Mouse (Mus musculus) heart, embryonic 14.5 days (tissue): ENCODE data around the gene Sult4a1. TPM values are rescaled to one million over a fixed set of nuclear protein-coding genes. Genes with fewer than 3 reads are reported as not detected.

Experiments used
- ATAC-seq: fragments of 200-750 bp; cut with Nextera tagmentation; 2 replicates; pipeline ENCODE4 v1.8.0; 2017; ENCODE audit warnings: low read depth, moderate TSS enrichment; ENCODE audit not compliant: insufficient number of reproducible peaks, insufficient read depth, low FRiP score
- H3K27ac ChIP-seq, 2 experiments: fragments of 200-500 bp in 1 of 2; fragments of 300-500 bp in 1 of 2; sonication (generic) in 1 of 2; replicated peaks in 1 of 2; 2 replicates each; pipeline ENCODE4 v1.5.1; 2012 to 2014; ENCODE audit warnings: low read depth in 2 of 2, low read length in 2 of 2, control low read depth in 1 of 2, mild to moderate bottlenecking in 1 of 2, mixed read lengths in 1 of 2; ENCODE audit not compliant: control insufficient read depth in 1 of 2, insufficient read depth in 1 of 2
- H3K27me3 ChIP-seq: fragments of 300-500 bp; sonication (generic); 2 replicates; pipeline ENCODE4 v1.6.1; 2014; ENCODE audit warnings: mild to moderate bottlenecking, low read length, control low read depth; ENCODE audit not compliant: control insufficient read depth, insufficient read depth
- H3K36me3 ChIP-seq: fragments of 300-500 bp; sonication (generic); 2 replicates; pipeline ENCODE4 v1.6.1; 2014; ENCODE audit warnings: mild to moderate bottlenecking, control low read depth, low read length, mixed read lengths; ENCODE audit not compliant: control insufficient read depth, insufficient read depth
- H3K4me1 ChIP-seq, 2 experiments: fragments of 200-500 bp in 1 of 2; fragments of 300-500 bp in 1 of 2; sonication (generic) in 1 of 2; 2 replicates each; pipeline ENCODE4 v1.6.1; 2012 to 2014; ENCODE audit warnings: low read length in 2 of 2, control low read depth in 1 of 2, mixed read lengths in 1 of 2; ENCODE audit not compliant: control insufficient read depth in 2 of 2, insufficient read depth in 2 of 2
- H3K4me2 ChIP-seq: fragments of 300-500 bp; sonication (generic); 2 replicates; pipeline ENCODE4 v1.6.1; 2014; ENCODE audit warnings: mild to moderate bottlenecking, low read length
- H3K4me3 ChIP-seq, 2 experiments: fragments of 200-500 bp in 1 of 2; fragments of 300-500 bp in 1 of 2; sonication (generic) in 1 of 2; 2 replicates each; pipeline ENCODE4 v1.5.1; 2012 to 2014; ENCODE audit warnings: low read length in 2 of 2, mild to moderate bottlenecking in 2 of 2, control low read depth in 1 of 2, low read depth in 1 of 2, moderate library complexity in 1 of 2; ENCODE audit not compliant: control insufficient read depth in 1 of 2, insufficient read depth in 1 of 2
- H3K9ac ChIP-seq: fragments of 300-500 bp; sonication (generic); 2 replicates; pipeline ENCODE4 v1.6.1; 2014; ENCODE audit warnings: mild to moderate bottlenecking, low read length
- H3K9me3 ChIP-seq: fragments of 300-500 bp; sonication (generic); 2 replicates; pipeline ENCODE4 v1.6.1; 2016; ENCODE audit warnings: low read length, control low read depth; ENCODE audit not compliant: control insufficient read depth
- WGBS: fragments of 180-500 bp; shearing (Covaris S2); extraction: QIAGEN DNeasy Blood & Tissue Kit; methylation state at CpG from one replicate; pipeline ENCODE4 v1.1.7; 2014; 5-methylcytosine and 5-hydroxymethylcytosine counted together
- polyA plus RNA-seq: library from polyadenylated mRNA; unstranded; fragments of >200 nt; fragmentation: Nextera tagmentation; extraction: Ambion mirVana; gene quantifications from 2 replicates; pipeline ENCODE4 v1.2.1, GENCODE M21; 2014

Sult4a1 gene
- polyA plus RNA-seq = 0.18 and 0.23 TPM in 2 replicates

DNA sequence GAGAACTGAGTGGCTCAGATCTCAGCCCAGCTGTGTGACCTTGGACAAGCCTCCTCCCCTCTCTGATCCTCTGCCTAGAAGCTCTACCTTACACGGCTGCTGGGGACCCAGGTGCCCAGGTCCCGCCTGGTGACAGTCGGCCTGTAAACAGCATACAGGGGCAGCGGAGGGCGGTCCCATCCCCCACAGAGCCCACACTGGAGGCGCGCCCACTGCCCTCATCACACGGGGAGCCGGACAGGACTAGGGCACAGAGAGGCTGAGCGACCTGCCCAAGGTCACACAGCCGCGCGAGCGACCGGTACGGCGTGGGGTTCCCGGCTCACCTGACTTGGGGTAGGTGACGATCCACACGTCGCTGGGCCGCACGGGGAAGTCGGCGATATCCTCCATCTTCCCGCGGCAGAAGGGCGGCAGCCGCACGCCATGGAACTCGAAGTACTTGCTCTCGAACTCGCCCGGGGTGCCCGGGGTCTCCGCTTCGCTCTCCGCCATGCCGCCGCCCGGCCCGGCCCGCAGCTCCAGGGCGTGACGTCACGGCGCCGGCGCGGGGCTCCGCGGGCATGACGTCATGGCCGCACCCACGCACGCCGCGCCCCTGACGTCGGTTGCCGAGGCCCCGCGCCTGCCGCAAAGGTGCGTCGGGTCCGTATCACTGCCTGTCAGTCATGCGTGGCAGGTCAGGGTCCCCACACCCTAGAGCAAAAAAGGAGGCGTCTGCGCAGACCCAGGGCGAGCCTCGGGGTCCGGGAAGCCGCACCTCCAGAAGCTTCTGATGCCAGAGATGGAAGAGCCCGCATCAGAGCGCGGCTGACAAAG is at the start of gene Sult4a1:
Sult4a1 (minus strand) TSS at position 650 of the 819 bp plus-strand sequence.
- H3K9ac ChIP-seq = no peak within 1 kb of the TSS
- H3K9me3 ChIP-seq = no peaks in the 10 kb centered on the region
- peaks cover 0 to 6% of the 10 kb centered on the region in 2 experiments; a peak in 2 of 4 replicates for H3K4me1 ChIP-seq
- H3K4me2 ChIP-seq = peak within 1 kb of the TSS; percentile 70
- peak within 1 kb of the TSS; percentile 35 to 40 for H3K4me3 ChIP-seq
- H3K27ac ChIP-seq = no peak within 1 kb of the TSS
- peaks cover 56% of the 10 kb centered on the region for H3K27me3 ChIP-seq
- ATAC-seq = no peak
- 2% methylated on average over 73 of the region's 77 CpGs for WGBS
- no peaks in the 10 kb centered on the region for H3K36me3 ChIP-seq

DNA sequence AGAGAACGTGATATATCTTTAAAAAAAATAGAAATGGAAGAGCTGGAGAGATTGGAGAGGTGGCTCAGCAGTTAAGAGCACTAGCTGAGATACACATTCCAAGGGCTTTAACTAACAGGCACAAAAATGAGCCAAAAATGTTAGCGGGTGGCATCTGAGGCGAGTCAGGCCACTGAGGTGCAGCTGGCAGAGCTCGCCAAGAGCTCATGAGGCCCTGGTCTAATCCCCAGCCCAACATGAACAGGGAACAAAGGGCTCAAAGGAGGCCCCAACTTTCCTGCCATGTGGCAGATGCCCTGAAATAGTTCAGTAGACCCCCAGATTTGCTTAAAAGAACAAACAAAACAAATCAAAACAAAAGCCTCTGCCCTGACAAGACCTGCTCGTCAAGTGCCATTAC is 35.4 kb upstream of the Sult4a1 start:
- no peak for ATAC-seq
- Histone ChIP-seq H3K9ac (no peak overlapping the region), H3K36me3 (no peaks in the 10 kb centered on the region), H3K27me3 (no peaks in the 10 kb centered on the region), H3K4me3 (no peak overlapping the region), H3K4me2 (no peak overlapping the region), H3K4me1 (no peaks in the 10 kb centered on the region; a peak in 1 of 4 replicates), H3K27ac (no peak overlapping the region), H3K9me3 (no peaks in the 10 kb centered on the region)
- WGBS = 58% methylated on average over 5 of the region's 5 CpGs

DNA sequence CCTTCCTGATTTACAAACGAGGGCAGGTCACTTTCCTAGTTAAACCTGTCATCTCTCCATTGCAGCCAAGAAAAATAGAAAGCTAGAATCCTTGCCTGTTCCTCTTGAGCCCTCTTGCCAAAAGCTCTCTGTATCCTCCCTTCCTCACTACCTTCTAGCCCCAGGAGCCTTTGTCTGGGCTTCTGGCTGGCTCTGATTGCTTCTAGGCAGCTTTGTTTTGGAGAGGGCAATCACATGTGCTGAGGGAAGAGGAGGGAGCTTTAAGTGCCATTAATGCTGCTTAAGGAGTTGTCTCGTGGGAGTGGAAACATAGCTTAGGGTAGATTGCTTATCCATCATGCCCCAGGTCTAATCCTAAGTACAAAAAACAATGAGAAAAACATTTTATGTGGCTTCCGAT is 34.6 kb upstream of the Sult4a1 start:
- H3K36me3 ChIP-seq = no peaks in the 10 kb centered on the region
- H3K9ac ChIP-seq = no peak overlapping the region
- no peaks in the 10 kb centered on the region for H3K9me3 ChIP-seq
- no peaks in the 10 kb centered on the region for H3K27me3 ChIP-seq
- H3K4me2 ChIP-seq = no peak overlapping the region
- 60% methylated on average over 3 of the region's 3 CpGs for WGBS
- H3K4me3 ChIP-seq = no peak overlapping the region
- ATAC-seq = no peak
- no peak overlapping the region for H3K27ac ChIP-seq
- no peaks in the 10 kb centered on the region; a peak in 1 of 4 replicates for H3K4me1 ChIP-seq

DNA sequence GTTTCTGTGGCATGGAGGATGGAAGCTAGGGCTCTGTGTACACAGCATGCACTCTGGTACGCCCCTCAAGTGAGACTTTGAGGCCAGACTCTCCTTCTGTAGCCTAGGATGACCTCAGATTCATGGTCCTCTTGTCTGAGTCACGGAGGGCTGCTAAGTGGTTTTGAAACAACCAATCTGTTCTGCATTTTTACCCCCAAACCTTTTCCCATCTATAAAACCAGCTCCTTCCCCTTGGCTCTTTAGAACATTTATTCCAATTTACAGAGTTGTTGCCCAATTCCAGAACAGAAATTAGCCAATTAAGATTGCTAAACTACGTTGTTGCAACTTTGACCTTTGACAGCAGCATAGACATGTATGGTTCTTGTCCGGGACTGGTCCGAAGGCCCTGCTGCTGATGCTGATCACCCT is 34.0 kb upstream of the Sult4a1 start:
- no peaks in the 10 kb centered on the region for H3K9me3 ChIP-seq
- no peaks in the 10 kb centered on the region for H3K36me3 ChIP-seq
- H3K4me2 ChIP-seq = no peak overlapping the region
- no peak overlapping the region for H3K9ac ChIP-seq
- no peaks in the 10 kb centered on the region; a peak in 1 of 4 replicates for H3K4me1 ChIP-seq
- WGBS = 73% methylated on average over 5 of the region's 5 CpGs
- no peak overlapping the region for H3K27ac ChIP-seq
- no peak for ATAC-seq
- no peak overlapping the region for H3K4me3 ChIP-seq
- no peaks in the 10 kb centered on the region for H3K27me3 ChIP-seq

DNA sequence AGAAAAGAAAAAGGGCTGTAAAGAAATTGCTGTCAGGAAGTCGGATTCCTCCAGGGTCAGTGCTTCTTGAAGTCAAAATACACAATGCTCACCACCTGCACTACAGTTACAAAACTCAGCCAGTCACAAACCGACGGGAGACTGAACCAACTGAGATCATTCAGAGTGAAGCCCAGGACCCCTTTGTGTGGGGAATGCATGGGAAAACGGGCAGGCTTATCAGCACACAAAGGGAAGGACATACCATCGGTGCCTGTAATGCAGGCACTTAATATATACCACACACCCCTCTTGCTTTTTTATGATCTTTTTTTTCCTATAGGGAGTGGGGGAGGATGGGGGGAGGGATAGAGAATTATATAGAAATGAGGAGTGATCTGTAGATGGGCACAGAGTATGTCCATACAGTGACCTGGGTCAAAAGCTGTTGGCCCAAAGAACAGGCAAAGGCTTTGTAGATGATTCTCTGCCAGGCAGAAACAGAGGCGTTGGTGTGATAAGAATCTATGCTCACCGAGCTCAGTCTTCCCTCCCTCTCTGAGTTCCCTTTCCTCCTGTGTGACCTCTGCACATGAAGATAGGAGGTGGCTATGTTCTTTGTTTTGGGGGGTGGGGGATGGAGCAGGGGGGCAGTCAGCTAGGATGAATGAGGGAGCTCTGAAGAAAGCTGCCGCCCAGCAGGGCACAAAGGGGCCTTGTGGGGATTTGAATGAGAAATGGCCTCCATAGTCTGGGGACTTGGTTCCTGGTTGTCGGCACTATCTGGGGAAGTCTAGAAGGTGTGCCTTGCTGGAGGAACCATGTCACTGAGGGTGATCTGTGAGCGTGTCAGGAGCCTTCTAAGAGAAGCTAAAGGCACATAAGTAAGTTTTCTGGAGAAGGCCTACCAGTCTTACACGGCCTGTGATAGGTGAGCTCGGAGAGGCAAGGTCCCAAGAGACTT is 31.2 kb upstream of the Sult4a1 start:
- WGBS = 33% methylated on average over 12 of the region's 12 CpGs
- peaks cover 0 to under 1% of the 10 kb centered on the region in 2 experiments; a peak in 2 of 4 replicates for H3K4me1 ChIP-seq
- no peak overlapping the region for H3K27ac ChIP-seq
- H3K9me3 ChIP-seq = no peaks in the 10 kb centered on the region
- no peaks in the 10 kb centered on the region for H3K27me3 ChIP-seq
- no peak overlapping the region for H3K4me2 ChIP-seq
- H3K9ac ChIP-seq = no peak overlapping the region
- no peak overlapping the region for H3K4me3 ChIP-seq
- no peak for ATAC-seq
- H3K36me3 ChIP-seq = no peaks in the 10 kb centered on the region

DNA sequence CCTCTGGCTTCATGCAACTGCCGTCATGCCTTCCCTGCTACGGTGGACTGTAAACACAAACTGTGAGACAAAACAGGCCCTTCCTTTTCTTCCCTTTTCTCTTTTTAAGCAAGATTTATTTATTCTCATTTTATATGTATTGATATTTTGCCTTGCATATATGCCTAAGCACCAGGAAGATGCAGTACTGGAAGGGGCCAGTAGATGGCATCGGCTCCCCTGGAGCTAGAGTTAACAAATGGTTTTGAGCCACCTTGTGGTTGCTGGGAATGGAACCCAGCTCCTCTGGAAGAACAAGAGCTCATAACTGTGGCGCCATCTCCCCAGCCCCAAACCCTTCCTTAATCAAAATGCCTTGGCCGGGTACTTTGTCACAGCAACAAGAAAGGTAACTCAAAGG is 29.9 kb upstream of the Sult4a1 start:
- H3K27ac ChIP-seq = no peak overlapping the region

DNA sequence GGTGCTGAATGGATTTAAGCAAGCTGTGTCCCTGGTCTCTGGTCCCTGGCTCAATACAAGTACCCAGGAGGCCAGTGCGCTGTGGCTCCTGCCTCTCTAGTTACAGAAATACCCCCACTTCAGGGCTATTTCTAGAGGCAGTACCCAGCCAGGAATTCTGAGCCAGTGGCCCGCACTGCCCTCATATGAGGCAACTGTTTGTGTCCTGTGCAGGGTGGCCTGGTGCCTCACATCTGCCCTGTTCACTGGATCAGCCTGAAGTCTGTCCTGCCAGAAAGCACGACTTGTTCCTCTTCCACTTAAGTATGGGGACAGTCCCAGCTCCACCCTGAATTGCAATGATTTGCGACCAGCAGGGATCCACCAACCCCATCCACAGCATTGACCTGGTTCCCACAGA is 27.9 kb upstream of the Sult4a1 start:
- H3K9me3 ChIP-seq = no peaks in the 10 kb centered on the region
- H3K27me3 ChIP-seq = peaks cover 3% of the 10 kb centered on the region; the same call in 1 of the 2 replicates
- ATAC-seq = no peak
- H3K27ac ChIP-seq = no peak overlapping the region
- H3K36me3 ChIP-seq = no peaks in the 10 kb centered on the region
- H3K9ac ChIP-seq = no peak overlapping the region
- H3K4me3 ChIP-seq = no peak overlapping the region
- H3K4me1 ChIP-seq = peaks cover 3 to 5% of the 10 kb centered on the region in 2 experiments; a peak in 3 of 4 replicates
- no peak overlapping the region for H3K4me2 ChIP-seq
- 42% methylated on average over 4 of the region's 4 CpGs for WGBS

More for the DNA sequence above, 29.9 kb upstream of the Sult4a1 start:
- ATAC-seq = no peak
- no peaks in the 10 kb centered on the region for H3K9me3 ChIP-seq
- H3K4me3 ChIP-seq = no peak overlapping the region
- peaks cover 3 to 5% of the 10 kb centered on the region in 2 experiments; a peak in 3 of 4 replicates for H3K4me1 ChIP-seq
- H3K9ac ChIP-seq = no peak overlapping the region
- H3K4me2 ChIP-seq = no peak overlapping the region
- H3K36me3 ChIP-seq = no peaks in the 10 kb centered on the region
- WGBS = 86% methylated on average over 5 of the region's 5 CpGs
- no peaks in the 10 kb centered on the region for H3K27me3 ChIP-seq
